Mouse (Mus musculus): ENCODE data around the gene Dpf2. TPM values are rescaled to one million over a fixed set of nuclear protein-coding genes. Genes with fewer than 3 reads are reported as not detected.

Gene Dpf2
- polyA plus RNA-seq, 1 experiment from 2014 or later = 128 TPM

DNA sequence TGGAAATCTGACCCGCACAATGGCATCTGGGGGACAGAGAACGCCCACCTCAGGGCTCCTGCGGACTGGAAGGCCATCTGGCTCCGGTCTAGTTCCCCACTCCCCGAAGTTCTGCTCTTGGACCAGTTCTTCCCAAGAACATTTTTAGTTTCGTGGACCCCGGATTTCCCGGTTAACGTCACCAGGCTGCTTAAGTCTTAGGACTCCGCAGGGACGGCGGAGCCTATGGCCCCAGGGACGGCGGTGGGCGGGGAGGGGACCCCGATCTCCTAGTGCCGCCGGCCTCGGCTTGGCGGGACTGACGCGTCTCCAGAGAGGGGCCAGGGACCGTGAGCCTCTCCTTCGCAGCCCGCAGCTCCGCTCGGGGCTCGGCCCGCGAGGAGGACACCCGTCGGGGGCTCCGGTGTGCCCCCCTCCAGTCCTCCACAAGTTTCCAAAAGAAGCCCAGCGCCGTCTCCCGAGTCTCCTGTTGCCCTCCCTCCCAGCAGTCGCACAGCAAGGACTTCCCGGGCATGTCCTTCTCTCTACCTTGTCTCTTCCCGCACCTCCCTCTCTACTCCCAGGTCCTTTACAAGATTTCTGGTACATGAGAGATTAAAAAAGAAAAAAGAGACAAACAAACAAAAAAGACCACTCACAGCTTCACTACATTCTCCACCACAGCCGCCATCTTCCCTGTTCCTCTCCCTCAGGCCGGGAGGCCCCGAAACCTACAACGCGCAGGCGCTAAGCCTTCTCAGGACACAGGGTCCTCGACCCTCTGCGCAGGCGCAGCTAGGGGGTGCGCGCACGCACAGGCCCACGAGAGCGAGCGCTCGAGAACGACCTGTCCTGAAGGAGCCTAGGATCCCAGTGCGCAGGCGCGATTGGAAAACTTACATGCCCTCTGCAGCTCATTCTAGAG is 455 bp downstream of the Dpf2 start:
- peak; percentile 93 for ATAC-seq (ENCODE audit: low FRiP score)
- Histone ChIP-seq H3K27me3 (no peaks in the 10 kb centered on the region), H3K9ac (peak overlapping the region; percentile 94), H3K9me3 (no peaks in the 10 kb centered on the region), H3K36me3 (peaks cover 16% of the 10 kb centered on the region), H3K4me1 (replicated peaks) (peaks cover 38% of the 10 kb centered on the region), H3K4me2 (peak overlapping the region; percentile 90), H3K4me3 (peak overlapping the region; percentile 100), H3K27ac (peak overlapping the region; percentile 89)
- WGBS = under 1% methylated on average over 59 of the region's 59 CpGs

GRCm38 (mm10) chr19:5911430-5912102 is 1.2 kb downstream of the Dpf2 start:
- Histone ChIP-seq H3K36me3 (peaks cover 16% of the 10 kb centered on the region), H3K27ac (peak overlapping the region; percentile 89), H3K4me2 (peak overlapping the region; percentile 90), H3K27me3 (no peaks in the 10 kb centered on the region), H3K4me3 (peak overlapping the region; percentile 100), H3K9me3 (no peaks in the 10 kb centered on the region), H3K9ac (peak overlapping the region; percentile 94), H3K4me1 (replicated peaks) (peaks cover 38% of the 10 kb centered on the region)
- no peak for ATAC-seq (ENCODE audit: low FRiP score)
- 9% methylated on average over 14 of the region's 14 CpGs for WGBS

DNA sequence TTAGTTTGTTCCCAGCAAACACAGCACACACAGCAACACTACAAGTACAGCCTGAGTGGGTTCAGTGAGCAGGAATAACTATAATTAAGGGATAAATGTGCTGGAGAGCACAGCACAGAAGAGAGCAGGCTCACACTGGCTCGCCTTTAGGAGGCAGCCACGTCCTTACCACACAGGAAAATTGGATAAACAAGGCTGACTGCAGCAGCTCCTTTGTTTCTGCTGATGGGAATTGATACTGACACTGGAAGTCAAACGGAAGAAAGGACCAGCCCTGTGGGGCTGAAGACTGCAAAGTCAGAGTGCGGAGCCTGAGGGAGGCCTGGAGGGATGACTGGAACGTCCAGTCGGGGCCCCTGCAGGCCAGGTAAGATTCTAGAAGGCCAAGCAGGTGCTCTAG is 2.6 kb downstream of the Dpf2 start:
- no peaks in the 10 kb centered on the region for H3K9me3 ChIP-seq
- WGBS = 45% methylated on average over 6 of the region's 6 CpGs
- H3K4me3 ChIP-seq = peak overlapping the region; percentile 100
- peaks cover 38% of the 10 kb centered on the region for H3K4me1 ChIP-seq (replicated peaks)
- H3K27ac ChIP-seq = peak overlapping the region; percentile 84
- peaks cover 23% of the 10 kb centered on the region for H3K36me3 ChIP-seq
- no peak for ATAC-seq (ENCODE audit: low FRiP score)
- H3K9ac ChIP-seq = peak overlapping the region; percentile 94
- no peaks in the 10 kb centered on the region for H3K27me3 ChIP-seq
- H3K4me2 ChIP-seq = peak overlapping the region; percentile 90

GRCm38 (mm10) chr19:5907275-5907674 is 5.5 kb downstream of the Dpf2 start:
- Histone ChIP-seq H3K36me3 (peaks cover 48% of the 10 kb centered on the region), H3K9me3 (no peaks in the 10 kb centered on the region), H3K9ac (no peak overlapping the region), H3K4me2 (no peak overlapping the region), H3K27ac (no peak overlapping the region), H3K4me1 (replicated peaks) (peaks cover 29% of the 10 kb centered on the region), H3K4me3 (no peak overlapping the region), H3K27me3 (no peaks in the 10 kb centered on the region)
- no peak for ATAC-seq (ENCODE audit: low FRiP score)
- WGBS = 89% methylated on average over 3 of the region's 3 CpGs

DNA sequence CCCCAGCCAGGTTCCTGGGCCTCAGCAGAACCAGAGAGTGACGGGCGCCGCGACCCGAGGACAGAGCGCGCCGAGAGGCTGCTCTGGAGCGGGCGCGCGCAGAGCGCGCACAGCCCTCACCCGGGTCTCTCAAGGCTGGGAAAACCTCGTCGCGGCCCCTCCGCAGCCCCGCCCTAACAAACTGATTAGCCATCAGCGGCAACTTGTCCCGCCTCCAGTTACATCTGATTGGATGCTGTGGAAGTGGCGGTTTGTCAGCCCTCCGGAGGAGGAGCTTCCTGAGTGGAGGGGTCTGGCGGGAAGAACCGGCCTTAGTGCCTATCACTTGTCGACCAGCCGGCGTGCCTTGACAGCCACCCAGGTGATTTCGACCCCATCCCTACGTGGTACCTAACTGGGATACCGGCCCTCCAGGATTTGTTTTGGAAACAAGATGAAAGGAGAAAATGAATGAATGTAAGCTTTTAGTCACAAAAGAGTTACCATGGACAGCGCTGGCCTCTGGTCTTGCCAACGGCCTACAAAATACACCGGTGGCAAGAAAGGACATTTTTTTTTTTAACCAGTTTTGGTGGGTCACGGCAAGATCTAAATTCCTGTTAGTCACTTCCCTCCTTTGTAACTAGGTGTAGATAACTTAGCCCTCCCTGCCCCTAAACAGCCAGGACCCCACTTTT is 18.7 kb downstream of the Dpf2 start, which contains the start of gene Tigd3:
Tigd3 (minus strand) TSS at position 148 of the 677 bp plus-strand sequence.
- Histone ChIP-seq H3K27ac (peak within 1 kb of the TSS; percentile 85), H3K9ac (peak within 1 kb of the TSS; percentile 93), H3K4me3 (peak within 1 kb of the TSS; percentile 66), H3K4me2 (peak within 1 kb of the TSS; percentile 70), H3K4me1 (replicated peaks) (peaks cover 38% of the 10 kb centered on the region), H3K36me3 (peaks cover 40% of the 10 kb centered on the region), H3K27me3 (no peaks in the 10 kb centered on the region), H3K9me3 (no peaks in the 10 kb centered on the region)
- peak; percentile 98 for ATAC-seq (ENCODE audit: low FRiP score)
- WGBS = 4% methylated on average over 36 of the region's 36 CpGs

GRCm38 (mm10) chr19:5893282-5894001 is 19.4 kb downstream of the Dpf2 start:
- Histone ChIP-seq H3K36me3 (peaks cover 35% of the 10 kb centered on the region), H3K4me2 (peak overlapping the region; percentile 70), H3K4me3 (peak overlapping the region; percentile 66), H3K27me3 (no peaks in the 10 kb centered on the region), H3K9me3 (no peaks in the 10 kb centered on the region), H3K27ac (peak overlapping the region; percentile 85), H3K9ac (peak overlapping the region; percentile 93), H3K4me1 (replicated peaks) (peaks cover 38% of the 10 kb centered on the region)
- peak; percentile 66 for ATAC-seq (ENCODE audit: low FRiP score)
- WGBS = 12% methylated on average over 16 of the region's 31 CpGs

GRCm38 (mm10) chr19:5892735-5893134 is 20.1 kb downstream of the Dpf2 start:
- H3K9ac ChIP-seq = peak overlapping the region; percentile 93
- H3K36me3 ChIP-seq = peaks cover 29% of the 10 kb centered on the region
- no peak for ATAC-seq (ENCODE audit: low FRiP score)
- H3K4me3 ChIP-seq = peak overlapping the region; percentile 66
- no peaks in the 10 kb centered on the region for H3K27me3 ChIP-seq
- peak overlapping the region; percentile 85; the same call in 1 of the 2 replicates for H3K27ac ChIP-seq
- WGBS = 91% methylated on average over 13 of the region's 13 CpGs
- H3K4me2 ChIP-seq = peak overlapping the region; percentile 70
- H3K9me3 ChIP-seq = no peaks in the 10 kb centered on the region
- H3K4me1 ChIP-seq (replicated peaks) = peaks cover 38% of the 10 kb centered on the region

DNA sequence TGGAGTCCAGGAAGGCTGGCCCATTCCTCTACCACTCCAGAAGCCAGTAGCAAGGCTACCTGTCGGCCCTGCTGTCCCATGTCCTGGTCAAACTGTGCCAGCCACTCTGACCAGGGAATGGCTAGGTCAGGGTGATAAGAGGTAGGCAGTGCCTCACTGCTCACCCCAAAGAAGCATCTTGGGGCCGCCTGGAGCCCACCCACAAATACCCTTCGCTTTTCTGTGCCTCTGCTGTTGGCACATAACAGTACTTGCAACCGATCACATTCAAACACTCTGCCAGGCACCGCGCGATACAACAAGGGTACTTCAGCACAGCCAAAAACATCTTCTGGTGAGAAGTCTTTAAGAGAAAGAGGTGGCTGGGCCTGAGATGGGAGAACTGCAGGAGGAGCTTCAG is 20.5 kb downstream of the Dpf2 start:
- H3K27me3 ChIP-seq = no peaks in the 10 kb centered on the region
- ATAC-seq (ENCODE audit: low FRiP score) = no peak
- H3K9ac ChIP-seq = peak overlapping the region; percentile 93; the same call in 1 of the 2 replicates
- no peak overlapping the region for H3K27ac ChIP-seq
- peak overlapping the region; percentile 66; the same call in 1 of the 2 replicates for H3K4me3 ChIP-seq
- peaks cover 25% of the 10 kb centered on the region for H3K36me3 ChIP-seq
- peaks cover 38% of the 10 kb centered on the region for H3K4me1 ChIP-seq (replicated peaks)
- no peaks in the 10 kb centered on the region for H3K9me3 ChIP-seq
- H3K4me2 ChIP-seq = peak overlapping the region; percentile 70
- WGBS = 97% methylated on average over 7 of the region's 7 CpGs

DNA sequence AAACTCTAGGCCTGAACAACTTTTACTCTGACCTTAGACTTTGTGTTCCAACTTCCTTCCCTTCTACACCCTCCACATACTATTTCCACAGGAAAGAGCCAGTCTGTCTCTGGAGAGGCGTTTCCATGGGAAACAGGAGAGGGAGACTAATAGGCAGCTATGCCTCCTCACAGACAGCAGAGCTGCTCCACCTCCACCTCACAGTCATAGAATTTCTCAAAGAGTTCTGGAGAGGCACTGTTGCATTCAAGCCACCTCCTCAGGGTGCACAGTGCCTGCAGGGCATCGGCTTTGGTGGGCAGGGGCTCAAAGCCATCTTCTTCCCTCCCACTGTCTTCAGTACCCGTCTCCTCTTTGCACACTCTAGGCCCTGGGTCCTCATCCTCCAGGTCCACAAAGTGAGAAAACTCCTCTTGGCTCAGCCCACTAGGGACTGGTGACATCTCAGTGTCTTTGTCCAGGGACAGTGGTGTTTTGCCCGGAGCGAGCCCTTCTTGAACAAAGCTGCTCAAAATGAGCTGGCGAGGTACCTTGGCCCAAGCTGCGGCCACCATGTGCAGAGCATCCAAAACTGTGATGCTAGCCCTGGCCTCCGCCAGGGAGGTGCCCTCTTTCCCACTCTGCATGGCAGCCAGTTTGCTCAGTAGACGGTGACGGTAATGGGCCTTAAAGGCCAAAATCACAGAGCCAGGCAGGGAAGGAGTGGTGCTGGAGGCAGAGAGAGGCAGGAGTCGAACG is 21.1 kb downstream of the Dpf2 start:
- peaks cover 21% of the 10 kb centered on the region for H3K36me3 ChIP-seq
- H3K27ac ChIP-seq = no peak overlapping the region
- peak overlapping the region; percentile 93 for H3K9ac ChIP-seq
- H3K4me2 ChIP-seq = no peak overlapping the region; the same call in 1 of the 2 replicates
- H3K4me3 ChIP-seq = no peak overlapping the region
- no peaks in the 10 kb centered on the region for H3K9me3 ChIP-seq
- peaks cover 38% of the 10 kb centered on the region for H3K4me1 ChIP-seq (replicated peaks)
- 95% methylated on average over 12 of the region's 12 CpGs for WGBS
- ATAC-seq (ENCODE audit: low FRiP score) = no peak
- no peaks in the 10 kb centered on the region for H3K27me3 ChIP-seq

GRCm38 (mm10) chr19:5889211-5889610 is 23.6 kb downstream of the Dpf2 start:
- H3K9me3 ChIP-seq = no peaks in the 10 kb centered on the region
- ATAC-seq (ENCODE audit: low FRiP score) = no peak
- WGBS = 70% methylated on average over 4 of the region's 4 CpGs

GRCm38 (mm10) chr19:5887234-5887815 is 25.5 kb downstream of the Dpf2 start:
- H3K36me3 ChIP-seq = peaks cover 10% of the 10 kb centered on the region
- ATAC-seq (ENCODE audit: low FRiP score) = no peak
- WGBS = 91% methylated on average over 3 of the region's 3 CpGs
- peaks cover 18% of the 10 kb centered on the region for H3K4me1 ChIP-seq (replicated peaks)
- no peak overlapping the region for H3K9ac ChIP-seq
- H3K4me2 ChIP-seq = no peak overlapping the region
- H3K27me3 ChIP-seq = no peaks in the 10 kb centered on the region
- no peaks in the 10 kb centered on the region for H3K9me3 ChIP-seq
- no peak overlapping the region for H3K27ac ChIP-seq
- H3K4me3 ChIP-seq = no peak overlapping the region

More at GRCm38 (mm10) chr19:5889211-5889610, 23.6 kb downstream of the Dpf2 start:
- H3K9ac ChIP-seq = no peak overlapping the region
- no peak overlapping the region for H3K4me3 ChIP-seq
- peaks cover 13% of the 10 kb centered on the region for H3K36me3 ChIP-seq
- H3K27ac ChIP-seq = no peak overlapping the region
- peaks cover 31% of the 10 kb centered on the region for H3K4me1 ChIP-seq (replicated peaks)
- H3K4me2 ChIP-seq = no peak overlapping the region
- no peaks in the 10 kb centered on the region for H3K27me3 ChIP-seq
